Mouse (Mus musculus) embryo, embryonic 10.5 days (tissue): ENCODE measurements around the gene Olfr433.
"Not testable (repeated sequence)": the region's sequence is repeated elsewhere in the genome, so short reads cannot be mapped to it uniquely, and the experiment has no call there.

Source experiments
- DNase-seq: peaks from one replicate; pipeline ENCODE4 v3.0.0-alpha.2; 2015; ENCODE audit warnings: low spot score

The Olfr433 gene

DNA sequence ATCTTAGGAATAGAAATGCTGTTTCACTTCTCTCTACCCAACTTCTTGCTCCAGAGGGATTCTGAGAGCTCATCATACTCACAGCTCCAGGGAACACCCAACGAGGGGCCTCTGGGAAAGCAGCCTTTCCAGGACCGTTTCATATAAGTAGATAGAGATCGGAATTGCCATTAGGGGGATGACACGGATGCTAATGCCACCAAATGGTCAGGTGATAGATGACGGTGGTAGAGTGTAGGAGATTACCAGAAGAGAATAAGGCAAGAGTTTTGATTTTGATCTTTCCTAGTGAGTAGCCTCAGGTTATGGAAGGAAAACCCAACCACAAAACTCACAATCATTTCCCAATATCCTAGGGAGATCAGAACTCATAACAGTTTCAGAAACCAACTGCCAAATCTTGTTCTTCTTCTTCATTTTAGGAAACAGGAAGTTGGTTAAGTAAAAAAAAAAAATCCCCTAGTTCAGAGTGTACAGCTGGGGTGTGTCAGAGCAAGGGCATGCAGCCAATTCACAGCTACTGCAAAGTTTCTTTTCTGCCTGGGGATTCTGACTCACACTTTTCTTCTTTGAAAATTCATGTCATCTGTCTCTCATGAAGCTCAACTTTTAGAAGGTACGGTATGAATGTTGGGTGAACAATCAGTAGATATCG is at the start of gene Olfr433:
Gene Olfr433 (plus strand): TSS at position 183 of the 655 bp plus-strand sequence.
- no peak for DNase-seq

DNA sequence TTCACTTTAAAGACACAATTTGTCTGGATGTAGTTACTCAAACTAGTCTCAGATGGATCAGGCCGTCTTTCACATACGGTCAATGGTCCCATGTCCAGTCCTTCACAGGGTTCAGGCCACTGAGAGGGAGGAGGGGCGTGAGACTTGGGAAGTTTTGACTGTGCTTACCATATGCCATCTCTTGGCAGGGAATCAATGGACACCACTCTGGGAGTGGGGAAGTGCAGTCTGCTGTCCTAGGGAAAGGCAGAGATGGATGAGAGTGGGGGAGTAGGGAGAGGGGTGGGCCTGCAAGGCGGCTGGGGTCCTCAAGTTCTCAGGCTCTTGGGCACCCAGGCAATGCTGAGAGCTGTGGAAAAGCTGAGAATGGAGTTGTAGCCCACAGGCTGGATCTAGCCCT is 45.5 kb upstream of the Olfr433 start:
- DNase-seq, result no peak

DNA sequence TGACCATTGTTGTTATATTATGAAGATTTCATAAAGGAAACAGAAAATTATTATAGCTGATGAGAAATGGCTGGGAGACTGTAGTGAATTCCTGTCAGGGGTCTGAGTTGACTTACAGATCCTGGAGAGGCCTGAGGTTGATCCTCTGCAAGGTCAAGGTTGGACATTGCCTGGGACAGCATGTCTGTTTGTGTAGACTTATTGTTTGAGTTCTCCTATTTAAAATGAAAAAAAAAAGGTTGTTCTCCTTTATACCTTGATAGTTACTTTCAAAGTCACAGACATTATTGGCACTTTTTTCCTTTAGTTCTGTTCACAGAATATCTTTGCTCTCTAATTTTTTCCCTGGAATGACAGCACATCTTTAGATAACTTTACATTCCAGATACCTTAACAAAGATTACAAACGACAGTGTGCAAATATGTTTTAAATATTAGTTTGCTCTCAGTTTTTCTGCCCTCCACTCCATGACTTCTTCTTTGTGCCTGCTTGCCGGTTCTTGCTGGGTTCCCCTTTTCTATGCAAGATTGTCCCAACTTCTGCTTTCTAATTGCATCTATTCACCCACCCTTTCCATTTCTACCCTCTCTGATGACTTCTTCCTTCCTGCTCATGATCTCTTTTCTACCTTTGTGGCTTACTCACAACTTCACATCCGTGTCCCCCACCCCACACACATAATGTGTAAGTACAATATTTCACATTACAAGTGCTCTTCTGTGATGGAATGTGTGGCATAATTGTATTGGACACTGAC is 36.0 kb upstream of the Olfr433 start:
- DNase-seq, result not testable (repeated sequence)

DNA sequence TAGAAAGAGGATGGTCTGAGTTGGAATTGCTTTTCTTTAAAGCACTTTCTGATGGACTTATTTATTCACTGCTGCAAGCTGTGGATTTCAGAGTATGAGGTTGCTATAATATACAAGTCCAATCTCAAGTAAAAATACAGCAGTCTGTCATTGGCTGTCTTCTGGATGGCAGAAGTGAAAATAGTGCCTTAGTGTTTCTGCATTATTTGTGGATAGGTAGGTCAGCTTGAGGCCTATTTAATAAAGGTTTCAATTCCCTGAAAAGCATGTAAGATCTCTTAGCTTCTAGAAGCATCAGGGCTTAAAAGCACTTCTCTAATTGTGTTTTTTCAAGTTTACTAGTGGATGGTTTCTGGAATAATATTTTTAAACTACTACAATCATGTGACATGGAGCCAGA is 33.5 kb upstream of the Olfr433 start:
- not testable (repeated sequence) for DNase-seq

DNA sequence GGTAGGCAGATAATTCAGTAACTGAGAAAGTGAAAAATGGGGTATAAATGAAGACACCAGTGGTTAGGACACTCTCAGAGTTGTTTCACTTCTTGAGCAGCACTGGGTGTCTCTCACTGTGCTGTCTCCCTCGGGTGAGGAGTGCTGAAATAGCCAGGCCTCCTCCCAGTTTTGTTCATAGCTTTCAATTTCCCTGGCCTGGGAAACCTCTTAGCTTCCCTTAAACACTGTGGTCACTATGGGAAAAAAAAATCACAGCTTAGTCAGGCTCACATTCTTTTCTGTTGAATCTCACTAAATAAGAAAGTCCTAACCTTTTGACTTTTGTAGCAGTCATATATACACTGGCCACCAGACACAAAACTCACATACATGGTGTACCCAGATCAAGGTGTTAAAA is 8.8 kb upstream of the Olfr433 start, which contains the start of gene Ifi205:
Gene Ifi205 (minus strand): TSS at position 113 of the 400 bp plus-strand sequence.
- DNase-seq, result no peak

DNA sequence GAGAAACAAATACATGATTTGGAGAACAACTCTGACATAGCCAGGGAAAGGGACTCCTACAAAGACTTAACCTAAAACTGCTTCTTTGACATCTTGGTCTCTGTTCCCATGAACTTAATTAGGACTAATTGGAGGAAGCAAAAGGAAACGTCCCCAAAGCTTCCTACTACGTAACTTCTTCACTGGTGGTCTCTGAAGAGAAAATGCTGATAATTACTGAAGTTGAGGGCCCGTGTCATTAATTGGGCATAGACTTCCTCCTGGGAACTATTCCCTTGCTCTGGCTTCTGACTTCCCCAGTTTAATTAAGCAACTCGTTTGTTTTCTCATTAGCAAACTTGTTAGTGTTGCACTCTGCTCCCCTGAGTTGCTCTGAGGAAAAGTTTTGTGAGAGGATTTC is 4.7 kb upstream of the Olfr433 start:
- DNase-seq, result no peak

DNA sequence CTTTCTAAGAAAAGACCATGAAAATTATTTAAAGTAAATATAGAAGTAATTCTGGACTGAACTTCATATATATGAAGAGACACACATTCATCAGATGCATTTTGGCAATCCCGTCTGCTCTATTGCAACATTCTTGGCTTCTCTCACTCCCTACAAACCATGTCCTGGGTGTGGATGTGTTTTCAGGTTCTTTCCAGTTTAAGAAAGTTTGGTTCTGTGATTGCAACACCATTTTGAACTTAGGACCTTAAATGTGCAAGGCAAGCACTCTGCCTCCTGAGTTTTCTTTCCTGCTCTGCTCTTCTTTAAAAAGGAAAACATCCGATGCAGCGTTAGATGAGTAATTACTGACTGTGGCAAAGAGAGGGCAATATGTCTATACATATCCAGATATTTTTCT is 2.0 kb upstream of the Olfr433 start:
- DNase-seq, result no peak

DNA sequence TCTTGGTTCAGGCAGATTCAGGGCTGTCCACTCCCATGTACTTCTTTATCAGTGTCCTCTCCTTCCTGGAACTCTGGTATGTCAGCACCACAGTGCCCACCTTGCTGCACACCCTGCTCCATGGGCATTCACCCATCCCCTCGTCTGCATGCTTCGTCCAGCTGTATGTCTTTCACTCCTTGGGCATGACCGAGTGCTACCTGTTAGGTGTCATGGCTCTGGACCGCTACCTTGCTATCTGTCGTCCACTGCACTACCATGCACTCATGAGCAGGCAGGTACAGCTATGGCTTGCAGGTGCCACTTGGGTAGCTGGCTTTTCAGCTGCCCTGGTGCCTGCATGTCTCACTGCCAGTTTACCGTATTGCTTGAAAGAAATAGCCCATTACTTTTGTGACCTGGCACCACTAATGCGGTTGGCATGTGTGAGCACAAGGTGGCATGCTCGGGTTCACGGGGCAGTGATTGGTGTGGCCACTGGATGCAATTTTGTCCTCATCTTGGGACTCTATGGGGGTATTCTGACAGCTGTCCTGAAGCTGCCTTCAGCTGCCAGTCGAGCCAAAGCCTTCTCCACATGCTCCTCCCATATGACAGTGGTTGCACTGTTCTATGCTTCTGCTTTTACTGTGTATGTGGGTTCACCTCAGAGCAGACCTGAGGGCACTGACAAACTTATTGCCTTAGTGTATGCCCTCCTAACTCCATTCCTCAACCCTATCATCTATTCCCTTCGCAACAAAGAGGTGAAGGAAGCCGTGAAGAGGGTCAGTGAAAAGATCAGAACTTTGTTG is 1.8 kb downstream of the Olfr433 start:
- not testable (repeated sequence) for DNase-seq

DNA sequence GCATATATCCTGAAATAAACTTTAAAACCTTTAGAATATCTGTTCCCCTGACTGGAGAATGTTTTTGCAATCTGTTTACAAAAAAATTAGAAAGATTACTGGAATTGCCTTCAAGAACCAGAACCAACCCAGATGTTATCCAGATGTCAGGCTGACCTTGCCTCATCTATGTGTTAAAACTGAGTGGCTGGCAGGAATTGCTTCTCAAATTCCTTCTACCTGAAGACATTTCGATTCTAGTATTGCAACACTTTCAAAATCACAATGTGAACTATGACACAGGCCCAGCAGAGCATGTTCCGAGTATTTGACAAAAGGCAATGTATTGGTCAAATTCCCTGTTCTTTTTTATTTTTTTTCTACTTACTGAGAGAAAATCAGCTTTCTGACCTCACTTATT is 3.9 kb downstream of the Olfr433 start:
- no peak for DNase-seq

DNA sequence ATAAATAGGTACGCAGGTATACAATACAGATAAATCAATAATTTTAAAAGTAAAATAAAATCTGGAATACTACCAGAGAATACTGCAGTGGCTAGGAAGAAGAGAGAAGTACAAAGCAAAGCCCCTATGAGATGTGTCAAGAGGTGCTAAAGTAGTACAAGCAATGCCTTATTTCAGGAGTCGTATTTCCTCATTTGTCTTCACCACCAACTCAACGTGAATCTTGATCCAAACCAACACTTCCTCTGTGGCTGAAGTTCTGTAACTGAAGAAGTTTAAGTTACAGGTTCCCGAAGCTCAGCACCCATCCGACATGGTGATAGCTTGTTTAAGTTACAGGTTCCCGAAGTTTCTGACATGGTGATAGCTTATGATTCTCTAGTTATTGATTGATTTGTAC is 7.7 kb downstream of the Olfr433 start:
- not testable (repeated sequence) for DNase-seq

DNA sequence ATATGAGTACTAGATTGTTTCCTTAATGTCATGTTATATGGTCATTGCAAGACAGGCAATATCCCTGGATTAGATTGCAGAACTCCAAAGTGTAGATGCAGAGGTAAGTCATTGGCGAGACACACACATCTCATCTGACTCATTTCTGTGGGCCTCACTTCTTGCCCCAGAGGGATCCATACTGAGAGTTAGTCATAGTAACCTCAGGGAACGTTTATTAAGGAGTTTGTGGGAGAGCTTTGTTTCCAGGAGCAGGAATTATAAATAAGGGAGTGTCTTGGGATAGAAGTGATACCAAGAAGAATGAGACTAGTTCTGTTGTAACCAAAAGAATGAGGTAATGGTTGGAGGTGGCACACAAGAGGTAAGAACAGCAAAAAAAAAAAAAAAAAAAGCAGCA is 8.4 kb downstream of the Olfr433 start, which contains the start of gene Olfr432:
Gene Olfr432 (plus strand): TSS at position 313 of the 400 bp plus-strand sequence.
- no peak for DNase-seq

DNA sequence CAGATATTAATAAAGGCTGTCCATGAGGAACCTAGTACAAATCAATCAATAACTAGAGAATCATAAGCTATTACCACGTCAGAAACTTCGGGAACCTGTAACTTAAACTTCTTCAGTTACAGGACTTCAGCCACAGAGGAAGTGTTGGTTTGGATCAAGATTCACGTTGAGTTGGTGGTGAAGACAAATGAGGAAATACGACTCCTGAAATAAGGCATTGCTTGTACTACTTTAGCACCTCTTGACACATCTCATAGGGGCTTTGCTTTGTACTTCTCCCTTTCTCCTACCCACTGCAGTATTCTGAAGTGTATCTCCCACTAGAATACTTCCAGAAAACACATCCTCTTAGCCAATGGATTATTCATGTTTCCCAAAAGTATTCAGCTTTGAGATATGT is 8.9 kb downstream of the Olfr433 start:
- DNase-seq, result not testable (repeated sequence)

DNA sequence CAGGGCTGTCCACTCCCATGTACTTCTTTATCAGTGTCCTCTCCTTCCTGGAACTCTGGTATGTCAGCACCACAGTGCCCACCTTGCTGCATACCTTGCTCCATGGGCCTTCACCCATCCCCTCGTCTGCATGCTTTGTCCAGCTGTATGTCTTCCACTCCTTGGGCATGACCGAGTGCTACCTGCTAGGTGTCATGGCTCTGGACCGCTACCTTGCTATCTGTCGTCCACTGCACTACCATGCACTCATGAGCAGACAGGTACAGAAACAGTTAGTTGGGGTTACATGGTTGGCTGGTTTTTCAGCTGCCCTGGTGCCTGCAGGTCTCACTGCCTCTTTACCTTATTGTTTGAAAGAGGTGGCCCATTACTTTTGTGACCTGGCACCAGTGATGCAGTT is 10.0 kb downstream of the Olfr433 start:
- DNase-seq, result no peak

DNA sequence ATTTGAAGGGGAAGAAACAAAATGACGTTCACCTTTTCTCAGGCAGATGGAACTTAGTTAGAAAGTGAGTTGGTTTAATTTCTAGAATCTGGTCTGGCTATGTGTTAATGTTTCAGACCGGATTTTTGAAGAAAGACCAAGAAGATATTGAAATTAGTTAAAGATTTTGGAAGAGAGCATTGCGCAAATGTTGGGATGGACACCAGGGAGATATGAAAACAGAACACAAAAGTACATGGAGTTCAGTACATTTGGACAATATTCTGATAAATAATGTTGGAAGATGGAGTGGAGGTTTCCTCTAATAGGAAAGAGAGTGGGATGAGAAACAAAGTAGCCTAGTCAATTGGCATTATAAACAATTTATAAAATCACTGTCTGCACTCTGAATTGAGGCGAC is 11.0 kb downstream of the Olfr433 start:
- no peak for DNase-seq

DNA sequence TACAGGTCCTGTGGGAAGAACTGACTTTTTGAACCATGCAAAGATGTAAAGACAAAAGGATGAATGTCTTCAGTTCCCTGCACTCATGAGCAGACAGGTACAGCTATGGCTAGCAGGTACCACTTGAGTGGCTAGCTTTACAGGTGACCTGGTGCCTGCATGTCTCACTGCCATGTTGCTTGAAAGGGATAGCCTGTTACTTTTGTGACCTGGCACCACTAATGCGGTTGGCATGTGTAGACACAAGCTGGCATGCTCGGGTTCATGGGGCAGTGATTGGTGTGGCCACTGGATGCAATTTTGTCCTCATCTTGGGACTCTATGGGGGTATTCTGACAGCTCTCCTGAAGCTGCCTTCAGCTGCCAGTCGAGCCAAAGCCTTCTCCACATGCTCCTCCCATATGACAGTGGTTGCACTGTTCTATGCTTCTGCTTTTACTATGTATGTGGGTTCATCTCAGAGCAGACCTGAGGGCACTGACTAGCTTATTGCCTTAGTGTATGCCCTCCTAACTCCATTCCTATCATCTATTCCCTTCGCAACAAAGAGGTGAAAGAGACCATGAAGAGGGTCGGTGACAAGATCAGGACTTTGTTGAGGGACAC is 11.5 kb downstream of the Olfr433 start:
- DNase-seq, result no peak

DNA sequence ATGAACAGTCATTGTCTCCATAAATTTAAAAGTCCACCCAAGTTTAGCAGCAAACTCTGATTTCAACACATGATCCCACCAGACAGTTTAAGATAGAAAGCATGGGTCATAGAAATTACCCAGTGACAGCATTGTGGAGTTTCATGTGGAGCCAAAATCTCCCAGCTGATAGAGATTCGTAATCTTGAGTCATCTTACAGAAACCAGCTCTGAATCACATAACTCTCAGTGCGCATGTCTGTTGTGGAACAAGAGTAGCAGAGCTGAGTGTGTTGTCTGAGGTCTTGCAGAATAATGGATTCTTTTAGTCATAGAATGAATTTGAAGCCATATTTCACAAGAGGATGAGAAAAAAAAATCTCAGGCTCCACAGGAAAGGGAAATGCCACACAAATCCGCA is 12.5 kb downstream of the Olfr433 start:
- DNase-seq, result no peak

DNA sequence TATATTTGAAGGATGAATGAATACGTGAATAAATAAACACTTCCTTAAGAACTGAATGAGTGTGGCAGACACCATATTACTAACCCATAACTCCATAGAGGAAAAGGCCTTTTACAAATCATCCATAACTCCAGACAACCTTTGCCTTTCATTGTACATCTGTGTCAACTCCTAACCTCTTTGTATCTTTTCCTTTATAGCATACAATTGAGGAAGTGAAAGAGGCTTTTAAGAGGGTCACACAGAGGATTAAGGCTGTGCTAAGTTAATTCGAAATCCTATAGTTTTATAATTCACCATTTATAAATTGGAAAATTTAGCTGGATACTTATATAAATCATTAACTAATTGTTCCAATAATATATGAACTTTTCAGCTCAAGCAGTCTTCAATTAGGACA is 14.7 kb downstream of the Olfr433 start:
- DNase-seq, result no peak

DNA sequence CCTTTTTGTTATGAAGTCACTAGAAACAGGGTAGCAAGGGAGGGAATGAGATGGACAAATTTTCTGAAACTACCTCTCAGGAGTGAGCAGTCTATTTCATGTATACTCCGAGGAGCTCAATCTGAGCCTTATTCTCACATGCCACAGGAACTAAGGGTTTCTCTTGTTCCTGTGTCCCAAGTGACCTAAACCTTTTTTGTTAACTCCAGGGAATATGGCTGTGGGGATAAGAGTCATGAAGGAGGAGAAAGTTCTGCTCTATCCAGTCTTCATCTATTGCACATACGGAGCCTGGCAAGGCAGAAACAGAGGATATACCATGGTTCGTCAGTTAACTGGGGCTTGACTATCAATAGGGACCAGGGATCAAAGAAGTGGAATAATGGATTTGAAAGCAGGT is 25.8 kb downstream of the Olfr433 start, which contains the start of gene Olfr430:
Gene Olfr430 (plus strand): TSS at position 301 of the 400 bp plus-strand sequence.
- DNase-seq, result no peak

DNA sequence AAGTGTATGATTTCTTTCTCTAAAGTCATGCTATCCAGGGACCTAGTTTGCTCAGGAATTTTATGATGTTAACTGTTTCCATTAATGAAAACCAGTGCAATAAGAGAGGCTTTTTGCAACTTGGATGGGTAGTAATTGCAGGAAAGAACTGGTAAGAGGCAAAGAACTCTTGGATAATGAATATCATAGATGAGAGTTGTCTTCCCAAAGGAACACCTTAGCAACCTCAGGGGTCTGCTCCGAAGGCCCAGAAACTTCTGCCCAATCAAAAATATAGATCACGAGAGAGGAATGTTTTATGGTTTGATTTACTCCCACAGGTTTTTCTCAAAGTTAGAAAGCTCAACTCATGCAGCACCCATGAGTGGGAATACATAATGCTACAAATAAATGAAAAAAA is 43.5 kb downstream of the Olfr433 start, which contains the start of gene Olfr429:
Gene Olfr429 (plus strand): TSS at position 301 of the 400 bp plus-strand sequence.
- no peak for DNase-seq
